Mouse (Mus musculus) cerebellum, adult 2 months (tissue): ENCODE data around the gene Vmn2r81.
"Not testable (repeated sequence)": the region's sequence is repeated elsewhere in the genome, so short reads cannot be mapped to it uniquely, and the experiment has no call there.

Source experiments
- CTCF ChIP-seq: fragments of 200-500 bp; IDR thresholded peaks from 2 replicates; pipeline ENCODE4 v1.5.1; 2011; ENCODE audit warnings: low read depth, mild to moderate bottlenecking, control low read depth, low read length, moderate library complexity, borderline replicate concordance; ENCODE audit not compliant: insufficient read depth
- POLR2A ChIP-seq: fragments of 200-500 bp; IDR thresholded peaks from 2 replicates; pipeline ENCODE4 v1.6.1; 2011; ENCODE audit warnings: low read length, control low read depth, borderline replicate concordance; ENCODE audit not compliant: insufficient read depth

DNA sequence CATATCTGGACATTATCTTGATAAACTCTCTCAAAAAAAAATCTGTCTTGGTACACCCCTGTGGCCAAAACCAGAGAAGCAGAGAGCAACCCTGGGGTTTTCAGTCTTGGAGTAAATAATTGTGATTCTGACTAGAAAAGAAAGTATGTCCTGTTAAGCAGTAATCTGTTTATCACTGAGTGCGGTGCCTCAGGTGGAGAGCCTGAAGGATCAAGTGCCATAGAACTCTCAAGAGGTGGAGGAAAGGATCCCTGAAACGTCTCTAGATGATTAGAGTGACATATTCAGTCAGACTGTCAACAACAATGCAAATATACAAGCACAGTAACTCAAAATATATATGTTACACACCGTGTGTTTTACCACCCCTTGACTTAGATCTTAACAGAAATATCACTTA lies at the start of gene Vmn2r81:
- not testable (repeated sequence) for TF ChIP-seq POLR2A, CTCF
